Mouse (Mus musculus) Patski (cell line): ENCODE measurements at regions not wholly inside any gene's neighbourhood (a gene's known extent, or its start where the extent isn't known, plus 50 kb on each side); places are given as distances from the start of the nearest gene placed in this dataset.

Experiments
- ATAC-seq: fragments of 100-300 bp; one replicate; pipeline ENCODE4 v1.8.0; 2021
- CTCF ChIA-PET: fragments of 350-600 bp; sonication (Branson Sonifier 250); formaldehyde crosslinking; loops from one replicate; lab custom pipeline; 2022; ENCODE audit warnings: inconsistent platforms; lab: Charles Lee
- POLR2A ChIA-PET: fragments of 350-600 bp; sonication (Branson Sonifier 250); formaldehyde crosslinking; loops from one replicate; lab custom pipeline; 2022; ENCODE audit warnings: antibody characterized with exemption, inconsistent platforms; lab: Charles Lee
- DNase-seq: peaks from one replicate; pipeline ENCODE4 v3.0.0-alpha.2; 2011; ENCODE audit warnings: low read depth, low spot score
- H3K27me3 ChIP-seq: fragments of 371-371 bp; one replicate; pipeline ENCODE4 v1.5.1; 2021
- CTCF ChIP-seq: fragments of 100-300 bp; IDR thresholded peaks from one replicate; pipeline ENCODE4 v1.5.1; 2021
- in situ Hi-C: fragments of 300-500 bp; cut with MboI; formaldehyde crosslinking; loops from 3 replicates; pipeline ENCODE4 v1.11.1; 2018; ENCODE audit warnings: low pct_unique_long_range_greater_than_20kb, mixed read lengths

DNA sequence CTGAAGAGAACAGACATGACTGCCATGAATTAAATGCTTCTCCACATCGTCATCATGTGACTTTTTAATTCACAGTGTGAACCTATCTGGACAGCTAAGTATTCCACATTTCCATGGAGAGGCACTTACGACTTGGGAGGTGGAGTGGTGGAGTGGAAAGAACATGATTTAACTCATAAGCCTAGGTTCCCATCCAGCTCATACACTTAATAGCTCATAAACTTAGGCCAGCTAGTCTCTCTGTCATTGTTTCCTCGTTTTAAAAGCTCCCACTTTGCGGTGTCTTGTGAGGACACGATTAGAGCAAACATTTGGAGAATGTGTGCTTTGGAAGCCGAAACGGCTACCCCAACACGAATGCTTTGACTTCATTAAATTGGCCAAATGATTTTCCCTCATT lies 346.0 kb upstream of the Mpdz start:
- no peak for DNase-seq
- no peak for ATAC-seq
- no peak for TF ChIP-seq CTCF
- in situ Hi-C loops, result loop anchor here (5.0 kb wide), 1 partner anchor 39 kb away; no protein-coding TSS in a partner anchor
- ChIA-PET POLR2A (no interaction called here), CTCF (no interaction called here)
- H3K27me3 ChIP-seq, result no peaks in the 10 kb centered on the region

DNA sequence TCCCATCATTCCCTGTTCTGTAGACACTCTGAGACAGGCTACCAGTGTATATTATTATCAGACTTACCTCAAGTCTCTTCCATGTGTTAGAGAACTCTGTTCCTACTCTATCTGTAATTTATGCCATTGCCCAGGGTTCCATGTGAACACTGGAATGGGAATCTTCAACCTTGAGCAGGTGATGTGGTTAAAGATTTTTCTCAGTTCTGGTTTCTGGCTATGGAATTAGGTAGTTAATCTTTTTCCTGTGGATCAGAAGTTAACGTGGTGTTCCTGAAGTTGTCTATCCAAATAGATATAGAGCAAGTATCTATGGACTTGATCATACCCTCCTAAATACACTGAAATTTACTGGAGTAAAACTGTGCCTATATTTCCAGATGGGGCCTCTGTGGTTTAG lies 339.4 kb upstream of the Mpdz start:
- no peaks in the 10 kb centered on the region for H3K27me3 ChIP-seq
- POLR2A ChIA-PET, result no interaction called here
- CTCF ChIA-PET, result interaction anchor here (1.6 to 2.2 kb wide), 2 partner anchors 10 to 13 kb away, joined by 3 to 5 read pairs; no protein-coding TSS in a partner anchor
- in situ Hi-C loops, result no loop called here
- TF ChIP-seq CTCF, result no peak
- ATAC-seq, result no peak
- DNase-seq, result no peak

DNA sequence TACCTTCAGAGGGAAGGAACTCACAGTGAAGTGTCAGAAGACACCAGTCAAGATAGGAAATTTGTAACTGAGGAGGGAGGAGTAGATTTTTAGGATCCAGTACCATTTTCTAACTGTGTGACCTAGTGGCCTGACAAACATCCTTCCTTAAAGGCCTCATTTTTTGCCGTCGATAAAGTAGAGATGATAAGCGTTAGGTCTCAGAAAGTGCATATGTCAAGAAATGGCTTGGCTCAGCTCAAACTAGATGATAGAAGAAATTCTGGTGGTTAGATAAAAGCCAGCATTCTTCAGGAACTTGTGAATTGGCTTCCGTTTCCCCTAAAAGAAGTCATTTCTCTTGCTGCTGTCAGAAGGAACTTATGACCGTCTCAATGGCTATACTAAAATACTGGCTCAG lies 324.1 kb upstream of the Mpdz start:
- CTCF ChIA-PET, result no interaction called here
- DNase-seq, result no peak
- no peak for ATAC-seq
- POLR2A ChIA-PET, result no interaction called here
- in situ Hi-C loops, result no loop called here
- no peak for TF ChIP-seq CTCF
- no peaks in the 10 kb centered on the region for H3K27me3 ChIP-seq

DNA sequence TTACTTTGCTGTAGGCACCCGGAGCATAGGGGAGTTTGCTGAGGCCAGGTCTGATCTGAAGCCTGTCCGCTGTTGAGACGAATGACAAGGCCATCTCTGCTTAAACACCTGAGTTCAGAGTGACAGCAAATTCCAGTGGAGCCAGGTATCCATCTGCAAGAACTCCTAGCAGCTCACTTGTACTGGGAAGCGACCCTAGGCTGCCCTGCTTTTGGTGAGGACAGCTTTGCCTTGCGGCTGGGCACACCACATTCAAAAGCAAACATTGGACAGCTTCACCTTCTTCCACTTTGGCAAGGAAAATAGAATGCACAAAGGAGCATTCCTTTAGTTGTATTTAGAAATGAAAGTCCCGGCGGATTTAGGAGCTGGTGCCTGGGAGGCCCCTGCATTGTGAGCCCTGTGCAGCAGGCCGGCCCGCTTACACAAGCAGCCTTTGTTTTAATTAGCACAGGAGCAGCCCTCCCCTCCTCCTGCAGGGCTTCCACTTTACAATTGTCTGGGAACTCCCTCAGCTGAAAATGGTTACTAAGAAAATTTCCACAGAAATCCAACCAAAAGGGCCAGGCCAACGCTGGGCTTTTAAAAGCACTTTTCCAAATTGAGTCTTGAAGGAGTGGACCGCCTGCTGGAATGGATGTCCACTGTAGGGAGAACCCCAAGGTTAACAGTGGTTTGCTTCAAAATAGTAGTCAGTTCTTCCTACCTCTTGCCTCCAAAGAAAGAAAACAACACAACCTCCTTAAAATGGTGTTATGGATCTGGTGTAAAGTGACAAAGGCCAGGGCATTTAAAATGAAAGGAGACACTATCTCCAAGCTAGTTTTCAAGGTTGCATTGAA lies 321.6 kb upstream of the Mpdz start:
- ChIA-PET CTCF (no interaction called here), POLR2A (no interaction called here)
- no peak for ATAC-seq
- TF ChIP-seq CTCF, result no peak
- in situ Hi-C loops, result no loop called here
- DNase-seq, result no peak
- no peaks in the 10 kb centered on the region for H3K27me3 ChIP-seq

DNA sequence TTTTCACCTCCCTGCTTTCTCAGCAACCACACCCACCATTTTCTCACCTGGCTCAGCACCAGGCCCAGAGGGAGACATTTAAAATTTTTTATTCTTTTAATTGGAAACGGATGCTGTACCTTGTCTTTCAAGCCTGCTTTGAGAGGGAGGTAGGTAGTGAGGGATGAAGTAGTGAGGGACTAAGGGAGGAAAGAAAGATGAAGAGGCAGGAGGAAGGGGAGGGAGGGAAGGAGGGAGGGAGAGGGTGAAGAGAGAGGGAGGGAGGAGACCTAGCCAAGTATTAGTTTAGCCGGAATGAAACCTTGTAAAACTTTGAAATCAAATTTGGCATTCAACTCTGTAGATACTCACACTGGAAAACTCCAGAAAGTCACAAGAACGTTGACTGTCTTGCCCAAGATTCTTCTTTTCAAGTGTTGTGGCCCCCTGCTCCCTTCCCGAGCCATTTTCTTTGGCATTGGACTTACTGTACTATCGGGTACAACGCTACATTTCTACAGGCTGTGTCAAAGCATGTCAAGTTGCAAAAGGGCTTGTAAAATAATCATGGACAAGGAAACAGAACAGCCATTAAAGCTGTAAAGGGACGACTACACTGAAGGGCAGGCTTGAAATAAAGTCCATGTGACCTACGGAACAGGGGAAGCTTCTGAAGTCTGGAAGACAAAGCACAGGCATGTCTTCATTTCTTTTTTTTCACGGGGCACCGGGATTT lies 320.9 kb upstream of the Mpdz start:
- DNase-seq (no peak), ATAC-seq (no peak)
- in situ Hi-C loops, result no loop called here
- POLR2A ChIA-PET, result no interaction called here
- no peaks in the 10 kb centered on the region for H3K27me3 ChIP-seq
- CTCF ChIA-PET, result no interaction called here
- TF ChIP-seq CTCF, result no peak

DNA sequence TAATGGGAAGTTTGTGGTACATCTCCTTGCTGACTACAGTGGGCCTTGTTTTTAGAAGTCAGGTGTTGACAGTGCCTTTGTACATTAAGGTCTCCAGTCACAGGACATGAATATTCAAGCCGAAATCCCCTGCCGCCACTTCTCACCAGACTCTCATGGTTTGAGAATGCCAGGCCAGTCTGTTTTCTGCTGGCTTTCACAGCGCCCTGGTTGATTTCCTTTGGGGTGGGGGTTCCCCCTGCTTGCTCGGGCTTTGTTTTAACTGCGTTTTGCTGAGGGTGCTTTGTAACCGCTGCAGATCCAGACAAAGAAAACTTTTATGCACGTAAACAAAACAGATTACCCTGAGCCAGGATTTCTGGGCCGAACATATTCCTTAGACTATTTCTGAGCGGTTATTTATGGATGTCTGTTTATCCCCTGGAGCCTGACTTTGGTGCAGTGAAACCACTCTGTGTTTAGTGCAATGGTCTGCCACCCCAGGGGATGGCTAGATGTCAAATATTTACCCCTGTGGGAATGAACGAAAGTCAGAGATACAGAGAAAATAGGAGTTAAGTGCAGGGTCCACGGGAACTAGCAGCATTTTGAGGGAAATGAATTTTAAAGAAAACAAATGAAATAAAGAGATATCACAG lies 320.1 kb upstream of the Mpdz start:
- ATAC-seq, result no peak
- DNase-seq, result no peak
- no peaks in the 10 kb centered on the region for H3K27me3 ChIP-seq
- no peak for TF ChIP-seq CTCF
- POLR2A ChIA-PET, result no interaction called here
- in situ Hi-C loops, result no loop called here
- CTCF ChIA-PET, result no interaction called here

DNA sequence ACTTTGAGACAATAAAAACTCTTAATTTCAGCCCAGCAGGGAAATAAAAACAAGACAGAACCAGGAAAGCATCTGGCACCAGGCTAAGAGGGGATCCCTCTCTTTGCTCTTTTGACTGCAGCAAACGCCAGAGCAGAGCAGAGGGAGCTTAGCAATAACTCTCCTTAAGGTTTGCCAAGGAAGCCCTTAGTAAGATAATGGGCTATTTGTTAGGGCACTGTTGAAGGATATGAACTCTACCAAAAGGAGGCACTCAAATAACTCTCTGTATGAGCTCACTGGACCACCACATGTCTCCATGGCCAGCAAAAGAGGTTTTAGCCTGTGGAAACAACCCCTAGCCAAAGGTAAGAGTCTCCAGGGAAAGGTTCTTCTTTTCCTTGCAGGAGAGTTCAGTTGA lies 315.3 kb upstream of the Mpdz start:
- no peak for TF ChIP-seq CTCF
- in situ Hi-C loops, result no loop called here
- H3K27me3 ChIP-seq, result no peaks in the 10 kb centered on the region
- ATAC-seq (no peak), DNase-seq (no peak)
- ChIA-PET CTCF (no interaction called here), POLR2A (interaction anchor here (0.6 kb wide), 1 partner anchor 16 kb away, joined by 3 read pairs; no protein-coding TSS in a partner anchor)

DNA sequence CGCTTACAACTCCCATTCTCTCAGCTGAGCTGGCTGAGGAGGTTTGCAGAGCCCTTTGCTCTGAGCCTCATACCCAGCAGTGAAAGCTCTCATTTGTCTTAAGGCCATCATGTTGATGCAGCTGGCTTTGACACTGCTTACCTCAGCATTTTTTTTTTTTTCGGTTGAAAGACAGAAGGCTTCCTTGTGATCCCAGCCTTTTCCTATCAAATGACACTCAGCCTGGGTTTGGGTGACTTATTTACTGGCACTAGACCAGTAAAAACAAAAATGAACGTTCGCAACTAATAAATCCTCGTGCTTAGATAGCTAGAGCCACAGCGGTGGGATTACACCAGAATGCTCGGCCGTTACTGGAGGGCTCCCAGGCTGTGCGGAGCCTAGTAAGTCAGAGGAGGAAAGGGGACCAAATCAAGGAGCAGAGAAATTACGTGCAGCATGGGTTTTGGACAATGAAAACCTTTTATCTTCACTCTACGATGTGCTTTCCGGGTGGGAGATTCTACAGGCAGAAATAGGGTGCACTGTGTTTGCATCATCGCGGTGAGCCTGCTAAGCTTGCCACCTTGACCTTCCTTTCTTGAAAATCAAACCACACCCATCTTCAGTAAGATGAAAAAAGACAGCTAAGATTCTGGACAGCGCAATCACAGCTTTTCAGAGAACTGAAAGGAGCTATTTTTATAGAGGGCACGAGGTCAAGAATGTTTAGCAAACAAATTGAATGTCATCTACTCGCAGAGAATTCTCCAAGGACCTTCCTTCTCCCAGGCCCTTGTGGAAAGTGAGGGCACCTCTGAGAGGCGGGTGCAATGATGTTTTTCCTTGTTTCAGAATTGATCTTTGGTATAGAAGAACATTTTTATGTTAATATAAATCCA lies 302.3 kb upstream of the Mpdz start:
- ChIA-PET CTCF (no interaction called here), POLR2A (interaction anchor here (0.6 kb wide), 2 partner anchors 152 to 246 kb away, joined by 3 to 6 read pairs; no protein-coding TSS in a partner anchor)
- TF ChIP-seq CTCF, result no peak
- in situ Hi-C loops, result no loop called here
- DNase-seq (no peak), ATAC-seq (no peak)
- no peaks in the 10 kb centered on the region for H3K27me3 ChIP-seq

DNA sequence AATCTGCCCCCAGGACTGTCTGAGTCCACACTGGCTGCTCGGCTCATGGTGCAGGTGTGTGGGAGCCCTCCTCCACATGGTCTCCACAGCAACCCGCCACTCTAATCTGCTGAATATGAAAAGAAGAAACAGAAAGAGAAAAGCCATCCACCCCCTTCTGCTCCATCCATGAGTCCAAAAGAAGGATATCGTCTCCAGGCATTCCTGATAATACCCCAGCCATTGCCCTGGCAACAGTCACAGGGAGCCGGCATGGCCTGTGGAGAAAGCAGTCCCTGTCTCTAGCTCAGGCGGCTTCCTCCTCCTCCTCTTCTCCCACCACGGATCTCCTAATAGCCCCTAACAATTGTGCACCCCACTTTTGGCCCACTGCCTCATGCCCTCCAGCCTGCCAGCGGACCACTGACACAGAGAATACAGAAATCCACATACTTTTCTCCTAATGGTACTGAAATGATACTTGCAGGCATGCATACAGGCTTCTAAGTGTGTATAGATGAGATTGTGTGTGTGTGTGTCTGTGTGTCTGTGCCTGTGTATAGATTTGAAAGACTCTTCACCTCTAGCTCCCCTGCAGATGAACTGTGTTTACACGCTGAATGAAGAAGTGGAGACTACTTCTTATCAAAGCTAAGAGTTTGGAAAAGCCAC lies 301.5 kb upstream of the Mpdz start:
- no peak for TF ChIP-seq CTCF
- ChIA-PET POLR2A (interaction anchor here (0.6 kb wide), 1 partner anchor 246 kb away, joined by 3 read pairs; no protein-coding TSS in a partner anchor), CTCF (no interaction called here)
- ATAC-seq (no peak), DNase-seq (no peak)
- H3K27me3 ChIP-seq, result no peaks in the 10 kb centered on the region
- in situ Hi-C loops, result no loop called here
